Mouse (Mus musculus) heart, postnatal 14 days (tissue): ENCODE data around the gene Tmem53. TPM values are rescaled to one million over a fixed set of nuclear protein-coding genes. Genes with fewer than 3 reads are reported as not detected.

Source experiments
- DNase-seq, 2 experiments: peaks; one replicate each; pipeline ENCODE4 v3.0.0; 2021 to 2022
- intact Hi-C: fragments of 180-260 bp; cut with DNase I; formaldehyde crosslinking; loops from one replicate; pipeline ENCODE4 v1.15.1; 2025
- long read RNA-seq, 2 experiments: library from polyadenylated mRNA; stranded (forward); transcript quantifications; one replicate each; pipeline ENCODE4 v2.0.0; 2021
- total RNA-seq, 2 experiments: library from RNA; stranded (reverse); gene quantifications; 2 replicates each; pipeline ENCODE4 v1.2.3; 2021

Tmem53 gene
- total RNA-seq = 10 to 100 TPM; 22.6 to 31.5 TPM
- long read RNA-seq, experiment 1, transcript Tmem53-201 (3 exons, 991 nt) = major isoform, 30 of 35 reads
- long read RNA-seq, experiment 1, partial matches to known transcripts = 0 of 35 reads
- long read RNA-seq, experiment 1, other reads (novel, unspliced or antisense) = 1 of 35 reads
- long read RNA-seq, experiment 2, transcript Tmem53-201 (3 exons, 991 nt) = major isoform, 18 of 25 reads
- long read RNA-seq, experiment 2, partial matches to known transcripts = 0 of 25 reads
- long read RNA-seq, experiment 2, other reads (novel, unspliced or antisense) = 4 of 25 reads

GRCm38 (mm10) chr4:117251801-117252316 lies at the start of gene Tmem53, which contains the start of gene Armh1:
TSS of gene Tmem53 (plus strand) at chr4:117251951.
TSS of gene Armh1 (minus strand) at chr4:117252125.
- intact Hi-C loops = no loop called here
- DNase-seq = peak; percentile 91 to 93

- DNase-seq = peak; percentile 19 to 64
- intact Hi-C loops = no loop called here
Measured at GRCm38 (mm10) chr4:117202046-117202991, 49.4 kb upstream of the Tmem53 start.

- no peak for DNase-seq
- intact Hi-C loops = no loop called here
Measured at GRCm38 (mm10) chr4:117202992-117203354, 48.8 kb upstream of the Tmem53 start.

GRCm38 (mm10) chr4:117209592-117209991 lies 42.2 kb upstream of the Tmem53 start:
- DNase-seq = no peak
- intact Hi-C loops = no loop called here

- intact Hi-C loops = no loop called here
Measured at GRCm38 (mm10) chr4:117210147-117211074, 41.3 kb upstream of the Tmem53 start.

GRCm38 (mm10) chr4:117214250-117214649 lies 37.5 kb upstream of the Tmem53 start:
- no peak for DNase-seq
- intact Hi-C loops = no loop called here

More at GRCm38 (mm10) chr4:117210147-117211074, 41.3 kb upstream of the Tmem53 start:
- peak; percentile 79 to 85 for DNase-seq

- DNase-seq = no peak
- intact Hi-C loops = loop anchor here (5.0 kb wide), 1 partner anchor 75 kb away; no protein-coding TSS in a partner anchor
Measured at GRCm38 (mm10) chr4:117217029-117217428, 34.7 kb upstream of the Tmem53 start.

GRCm38 (mm10) chr4:117218517-117219219 lies 33.1 kb upstream of the Tmem53 start:
- peak; percentile 62 to 69 for DNase-seq

GRCm38 (mm10) chr4:117220741-117221515 lies 30.8 kb upstream of the Tmem53 start:
- DNase-seq = no peak
- intact Hi-C loops = no loop called here

More at GRCm38 (mm10) chr4:117218517-117219219, 33.1 kb upstream of the Tmem53 start:
- intact Hi-C loops = loop anchor here (5.0 kb wide), 1 partner anchor 76 kb away; no protein-coding TSS in a partner anchor

- DNase-seq = peak in 1 of 2 experiments; percentile 31
- intact Hi-C loops = no loop called here
Measured at GRCm38 (mm10) chr4:117221836-117222235, 29.9 kb upstream of the Tmem53 start.

GRCm38 (mm10) chr4:117223001-117223400 lies 28.8 kb upstream of the Tmem53 start:
- intact Hi-C loops = no loop called here
- DNase-seq = no peak

GRCm38 (mm10) chr4:117224122-117224521 lies 27.6 kb upstream of the Tmem53 start:
- DNase-seq = no peak
- intact Hi-C loops = no loop called here

GRCm38 (mm10) chr4:117225250-117225649 lies 26.5 kb upstream of the Tmem53 start:
- no peak for DNase-seq
- intact Hi-C loops = no loop called here

GRCm38 (mm10) chr4:117229590-117229989 lies 22.2 kb upstream of the Tmem53 start:
- DNase-seq = no peak
- intact Hi-C loops = no loop called here

GRCm38 (mm10) chr4:117230331-117230730 lies 21.4 kb upstream of the Tmem53 start:
- intact Hi-C loops = loop anchor here (2.0 kb wide), 1 partner anchor 36 kb away; no protein-coding TSS in a partner anchor
- no peak for DNase-seq

GRCm38 (mm10) chr4:117231208-117231607 lies 20.5 kb upstream of the Tmem53 start:
- no peak for DNase-seq
- intact Hi-C loops = loop anchor here (2.0 kb wide), 1 partner anchor 36 kb away; no protein-coding TSS in a partner anchor

- intact Hi-C loops = no loop called here
- no peak for DNase-seq
Measured at GRCm38 (mm10) chr4:117234166-117234741, 17.5 kb upstream of the Tmem53 start.

GRCm38 (mm10) chr4:117235822-117236221 lies 15.9 kb upstream of the Tmem53 start:
- DNase-seq = no peak
- intact Hi-C loops = no loop called here
